Mouse (Mus musculus) lung, embryonic 15.5 days (tissue): ENCODE measurements around the gene A930018P22Rik. TPM values are rescaled to one million over a fixed set of nuclear protein-coding genes. Genes with fewer than 3 reads are reported as not detected.
"Not testable (repeated sequence)": the region's sequence is repeated elsewhere in the genome, so short reads cannot be mapped to it uniquely, and the experiment has no call there.

Experiments
- ATAC-seq: fragments of 200-750 bp; cut with Nextera tagmentation; 2 replicates; pipeline ENCODE4 v1.8.0; 2017; ENCODE audit warnings: moderate number of reproducible peaks, borderline replicate concordance; ENCODE audit not compliant: low FRiP score, low TSS enrichment; ENCODE audit errors: extremely low read depth
- H3K27ac ChIP-seq: fragments of 300-500 bp; sonication (generic); 2 replicates; pipeline ENCODE4 v1.5.1; 2015; ENCODE audit warnings: moderate library complexity, mild to moderate bottlenecking, inconsistent platforms
- H3K27me3 ChIP-seq: fragments of 300-500 bp; sonication (generic); 2 replicates; pipeline ENCODE4 v1.6.1; 2015; ENCODE audit warnings: inconsistent platforms
- H3K36me3 ChIP-seq: fragments of 300-500 bp; sonication (generic); 2 replicates; pipeline ENCODE4 v1.6.1; 2015; ENCODE audit warnings: inconsistent platforms
- H3K4me1 ChIP-seq: fragments of 300-500 bp; sonication (generic); 2 replicates; pipeline ENCODE4 v1.6.1; 2015; ENCODE audit warnings: inconsistent platforms
- H3K4me2 ChIP-seq: fragments of 300-500 bp; sonication (generic); 2 replicates; pipeline ENCODE4 v1.6.1; 2015; ENCODE audit warnings: inconsistent platforms, mild to moderate bottlenecking, moderate library complexity
- H3K4me3 ChIP-seq: fragments of 300-500 bp; sonication (generic); 2 replicates; pipeline ENCODE4 v1.5.1; 2015; ENCODE audit warnings: mild to moderate bottlenecking, inconsistent platforms
- H3K9ac ChIP-seq: fragments of 300-500 bp; sonication (generic); 2 replicates; pipeline ENCODE4 v1.6.1; 2015; ENCODE audit warnings: inconsistent platforms
- H3K9me3 ChIP-seq: fragments of 300-500 bp; sonication (generic); 2 replicates; pipeline ENCODE4 v1.6.1; 2016; ENCODE audit warnings: inconsistent platforms
- WGBS: fragments of 180-500 bp; shearing (Covaris S2); methylation state at CpG from one replicate; pipeline ENCODE4 v1.1.7; 2015; 5-methylcytosine and 5-hydroxymethylcytosine counted together
- polyA plus RNA-seq: library from polyadenylated mRNA; unstranded; fragments of >200 nt; fragmentation: Nextera tagmentation; extraction: Ambion mirVana; gene quantifications from 2 replicates; pipeline ENCODE4 v1.2.1, GENCODE M21; 2015

A930018P22Rik gene
- polyA plus RNA-seq, 1 experiment from 2014 or later: not detected

- no peak overlapping the region for H3K27ac ChIP-seq
Measured at GRCm38 (mm10) chr2:104098529-104099230, 23.9 kb upstream of the A930018P22Rik start.

DNA sequence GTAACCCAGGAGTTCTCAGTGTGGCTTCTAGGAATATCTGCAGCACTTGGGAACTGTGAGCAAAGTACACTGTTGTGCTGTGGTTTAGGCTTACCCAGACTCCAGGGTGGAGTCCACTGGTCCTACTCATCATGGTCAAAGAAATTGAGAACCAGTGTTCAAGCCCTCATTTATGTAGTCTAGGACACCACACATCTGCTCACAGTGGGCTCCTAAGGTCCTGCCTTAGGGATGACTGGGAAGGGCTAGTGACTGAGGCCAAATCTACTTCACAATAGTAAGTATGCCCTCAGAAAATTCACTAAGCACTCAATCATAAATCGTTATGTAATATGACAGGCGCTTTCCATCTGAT, 23.4 kb upstream of the A930018P22Rik start:
- Histone ChIP-seq H3K9ac (no peak overlapping the region), H3K4me3 (no peak overlapping the region), H3K9me3 (no peaks in the 10 kb centered on the region), H3K4me2 (no peak overlapping the region), H3K27ac (no peak overlapping the region), H3K4me1 (peaks cover 13% of the 10 kb centered on the region), H3K27me3 (no peaks in the 10 kb centered on the region), H3K36me3 (no peaks in the 10 kb centered on the region)
- 88% methylated on average over 2 of the region's 2 CpGs for WGBS
- no peak for ATAC-seq

More at GRCm38 (mm10) chr2:104098529-104099230, 23.9 kb upstream of the A930018P22Rik start:
- H3K9ac ChIP-seq: no peak overlapping the region
- no peak overlapping the region for H3K4me3 ChIP-seq
- H3K4me1 ChIP-seq: peaks cover 13% of the 10 kb centered on the region
- H3K4me2 ChIP-seq: no peak overlapping the region
- H3K27me3 ChIP-seq: no peaks in the 10 kb centered on the region
- 15% methylated on average over 3 of the region's 3 CpGs for WGBS
- H3K9me3 ChIP-seq: no peaks in the 10 kb centered on the region
- no peak for ATAC-seq
- no peaks in the 10 kb centered on the region for H3K36me3 ChIP-seq

- no peak for ATAC-seq
Measured at GRCm38 (mm10) chr2:104099946-104100345, 22.6 kb upstream of the A930018P22Rik start.

GRCm38 (mm10) chr2:104104800-104105199, 17.8 kb upstream of the A930018P22Rik start:
- H3K4me1 ChIP-seq: no peaks in the 10 kb centered on the region
- H3K9me3 ChIP-seq: no peaks in the 10 kb centered on the region
- no peak for ATAC-seq
- H3K4me3 ChIP-seq: no peak overlapping the region
- H3K27ac ChIP-seq: no peak overlapping the region
- no peak overlapping the region for H3K9ac ChIP-seq
- no peak overlapping the region for H3K4me2 ChIP-seq
- H3K27me3 ChIP-seq: no peaks in the 10 kb centered on the region
- H3K36me3 ChIP-seq: no peaks in the 10 kb centered on the region
- WGBS: 86% methylated on average over 6 of the region's 6 CpGs

More at GRCm38 (mm10) chr2:104099946-104100345, 22.6 kb upstream of the A930018P22Rik start:
- no peak overlapping the region for H3K4me3 ChIP-seq
- H3K27ac ChIP-seq: no peak overlapping the region
- peaks cover 13% of the 10 kb centered on the region for H3K4me1 ChIP-seq
- H3K9ac ChIP-seq: no peak overlapping the region
- 58% methylated on average over 1 of the region's 1 CpGs for WGBS
- H3K4me2 ChIP-seq: no peak overlapping the region
- no peaks in the 10 kb centered on the region for H3K27me3 ChIP-seq
- no peaks in the 10 kb centered on the region for H3K36me3 ChIP-seq
- no peaks in the 10 kb centered on the region for H3K9me3 ChIP-seq

DNA sequence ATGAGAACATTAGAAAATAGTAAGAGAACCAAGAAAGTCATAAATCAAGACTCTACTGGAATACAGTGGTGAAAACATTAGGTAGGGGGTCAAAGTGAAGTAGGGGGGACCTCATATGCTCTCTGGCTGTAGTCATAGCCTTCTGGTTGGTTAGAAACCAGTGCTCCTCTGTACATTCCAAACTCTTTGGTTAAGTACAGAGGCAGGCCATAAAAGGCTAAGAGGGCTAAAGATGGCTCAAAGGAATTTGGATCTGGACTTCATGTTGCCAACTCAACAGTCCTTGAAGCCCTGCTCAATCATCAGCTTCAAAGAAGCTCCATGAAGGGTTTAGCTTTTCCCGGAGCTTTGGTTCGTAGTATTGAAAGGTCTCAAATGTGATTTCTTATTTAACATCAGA, 13.5 kb upstream of the A930018P22Rik start:
- not testable (repeated sequence) for H3K4me2 ChIP-seq, ATAC-seq, H3K4me3 ChIP-seq, H3K9ac ChIP-seq, H3K36me3 ChIP-seq, H3K4me1 ChIP-seq, H3K9me3 ChIP-seq, H3K27me3 ChIP-seq, H3K27ac ChIP-seq
- WGBS: 81% methylated on average over 2 of the region's 2 CpGs

GRCm38 (mm10) chr2:104109528-104109927, 13.0 kb upstream of the A930018P22Rik start:
- 60% methylated on average over 2 of the region's 2 CpGs for WGBS
- no peak overlapping the region for H3K4me3 ChIP-seq
- H3K4me1 ChIP-seq: no peaks in the 10 kb centered on the region
- no peak overlapping the region for H3K27ac ChIP-seq
- H3K4me2 ChIP-seq: no peak overlapping the region
- no peaks in the 10 kb centered on the region for H3K36me3 ChIP-seq
- H3K27me3 ChIP-seq: no peaks in the 10 kb centered on the region
- ATAC-seq: no peak
- no peaks in the 10 kb centered on the region for H3K9me3 ChIP-seq
- H3K9ac ChIP-seq: no peak overlapping the region

DNA sequence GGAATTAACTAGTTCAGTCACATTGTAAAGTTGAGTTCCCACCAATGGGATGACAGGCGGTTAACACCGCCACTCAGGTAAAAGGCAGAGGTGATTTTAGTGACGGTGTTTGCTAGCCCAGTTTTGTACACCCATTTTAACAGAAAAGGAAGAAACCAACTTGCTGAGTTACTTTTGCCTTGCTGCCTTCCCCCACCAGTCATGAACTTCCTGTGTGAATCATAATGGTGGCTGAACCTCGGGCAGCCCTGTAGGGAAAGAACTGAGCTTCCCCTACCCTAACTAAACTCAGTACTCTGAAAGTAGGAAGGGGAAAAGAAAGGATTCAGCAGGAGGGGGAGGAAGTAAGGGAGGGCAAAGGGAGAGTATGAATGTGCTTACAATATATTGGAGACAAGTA, 12.5 kb upstream of the A930018P22Rik start:
- Histone ChIP-seq H3K27ac (no peak overlapping the region), H3K4me2 (no peak overlapping the region), H3K27me3 (no peaks in the 10 kb centered on the region), H3K9ac (no peak overlapping the region), H3K36me3 (no peaks in the 10 kb centered on the region), H3K9me3 (no peaks in the 10 kb centered on the region), H3K4me1 (no peaks in the 10 kb centered on the region), H3K4me3 (no peak overlapping the region)
- 82% methylated on average over 4 of the region's 4 CpGs for WGBS
- ATAC-seq: no peak

GRCm38 (mm10) chr2:104111170-104111797, 11.3 kb upstream of the A930018P22Rik start:
- H3K4me1 ChIP-seq, H3K9ac ChIP-seq, H3K4me2 ChIP-seq, H3K27ac ChIP-seq, H3K27me3 ChIP-seq, ATAC-seq, H3K4me3 ChIP-seq, H3K9me3 ChIP-seq, H3K36me3 ChIP-seq: not testable (repeated sequence)
- WGBS: no CpG with 5 or more reads among the region's 1 CpGs

GRCm38 (mm10) chr2:104113563-104113962, 9.0 kb upstream of the A930018P22Rik start:
- ATAC-seq, H3K27me3 ChIP-seq, H3K4me2 ChIP-seq, H3K36me3 ChIP-seq, H3K9ac ChIP-seq, H3K9me3 ChIP-seq, H3K4me1 ChIP-seq, H3K27ac ChIP-seq, H3K4me3 ChIP-seq: not testable (repeated sequence)

DNA sequence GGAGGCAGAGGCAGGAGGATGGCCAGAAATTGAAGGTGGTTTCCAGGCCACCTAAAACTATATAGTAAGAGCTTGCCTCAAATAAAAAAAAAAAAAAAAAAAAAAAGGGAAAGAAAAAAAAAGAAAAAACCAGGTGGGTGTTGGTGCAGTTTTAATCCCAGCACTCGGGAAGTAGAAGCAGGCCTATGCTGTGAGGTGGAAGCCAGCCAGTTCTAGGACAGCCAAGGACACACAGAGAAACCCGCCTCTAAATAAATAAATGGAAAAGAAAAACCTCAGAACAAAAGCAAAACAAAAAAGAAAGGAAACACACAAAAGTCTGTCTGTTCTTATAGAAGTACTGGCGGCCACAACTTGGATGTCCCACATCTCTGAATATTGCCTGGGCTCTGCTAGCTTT, 7.7 kb upstream of the A930018P22Rik start:
- Histone ChIP-seq H3K4me1 (no peaks in the 10 kb centered on the region), H3K36me3 (no peaks in the 10 kb centered on the region), H3K4me2 (no peak overlapping the region), H3K9ac (no peak overlapping the region), H3K27ac (no peak overlapping the region), H3K4me3 (no peak overlapping the region), H3K9me3 (no peaks in the 10 kb centered on the region), H3K27me3 (no peaks in the 10 kb centered on the region)
- ATAC-seq: no peak
- WGBS: 71% methylated on average over 3 of the region's 3 CpGs

GRCm38 (mm10) chr2:104117173-104117572, 5.4 kb upstream of the A930018P22Rik start:
- not testable (repeated sequence) for H3K4me3 ChIP-seq, H3K4me2 ChIP-seq, H3K27me3 ChIP-seq, H3K27ac ChIP-seq, H3K36me3 ChIP-seq, H3K9me3 ChIP-seq, ATAC-seq, H3K4me1 ChIP-seq, H3K9ac ChIP-seq

DNA sequence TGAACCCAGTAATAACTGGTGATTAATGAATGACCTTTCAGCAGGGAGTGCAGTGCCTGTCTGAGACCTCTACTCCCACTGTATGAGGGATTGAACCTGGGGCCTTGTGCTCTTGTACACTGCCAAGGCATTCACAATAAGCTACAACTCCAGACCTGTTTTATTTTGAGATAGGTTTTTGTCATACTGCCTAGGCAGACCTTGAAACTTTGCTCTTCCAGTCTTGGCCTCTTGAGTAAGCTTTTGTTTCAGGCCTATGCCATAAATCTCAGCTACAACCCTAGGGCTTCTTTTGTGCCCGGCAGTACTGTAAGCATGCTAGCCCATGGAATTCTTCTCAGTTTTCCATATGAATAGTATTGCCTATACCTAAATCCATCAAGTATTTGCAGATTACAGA, 3.5 kb upstream of the A930018P22Rik start:
- Histone ChIP-seq H3K4me3 (no peak overlapping the region), H3K9me3 (no peaks in the 10 kb centered on the region), H3K9ac (no peak overlapping the region), H3K27ac (no peak overlapping the region), H3K4me1 (peaks cover 12% of the 10 kb centered on the region), H3K27me3 (peaks cover 6% of the 10 kb centered on the region; the same call in 1 of the 2 replicates), H3K36me3 (no peaks in the 10 kb centered on the region), H3K4me2 (no peak overlapping the region)
- no peak for ATAC-seq
- 83% methylated on average over 1 of the region's 1 CpGs for WGBS
